Mouse (Mus musculus) kidney, adult 2 months (tissue): ENCODE results near the gene Ncf1.

Experiments used
- CTCF ChIP-seq: fragments of 200-500 bp; conservative IDR thresholded peaks from 2 replicates; pipeline ENCODE4 v1.5.1; 2011; ENCODE audit warnings: low read depth, mild to moderate bottlenecking, control low read depth, low read length, moderate library complexity, mixed read lengths; ENCODE audit not compliant: insufficient read depth, insufficient read length
- POLR2A ChIP-seq: fragments of 200-500 bp; IDR thresholded peaks from one replicate; pipeline ENCODE4 v1.6.1; 2011; ENCODE audit warnings: low read depth, low read length, control low read depth

- TF ChIP-seq CTCF (no peak), POLR2A (no peak)
These were observed 19.8 kb upstream of the Ncf1 start for GRCm38 (mm10) chr5:134249245-134249649.
